Mouse (Mus musculus): ENCODE results near the gene Prcc. TPM values are rescaled to one million over a fixed set of nuclear protein-coding genes. Genes with fewer than 3 reads are reported as not detected.
A peak's percentile ranks its signal among the peaks of the same experiment; 100 is the strongest.
"Not testable (repeated sequence)": the region's sequence is repeated elsewhere in the genome, so short reads cannot be mapped to it uniquely, and the experiment has no call there.

Gene Prcc
- polyA plus RNA-seq, 1 experiment from 2014 or later = 11.3 TPM

- Histone ChIP-seq H3K36me3 (peaks cover 42% of the 10 kb centered on the region), H3K27ac (no peak overlapping the region), H3K27me3 (replicated peaks) (no peaks in the 10 kb centered on the region), H3K9me3 (no peaks in the 10 kb centered on the region), H3K4me1 (no peaks in the 10 kb centered on the region), H3K4me2 (no peak overlapping the region), H3K4me3 (replicated peaks) (no peak overlapping the region), H3K9ac (no peak overlapping the region)
- ATAC-seq (ENCODE audit: insufficient read depth, low FRiP score, low read depth) = no peak
- 93% methylated on average over 1 of the region's 1 CpGs for WGBS
These were observed 31.6 kb upstream of the Prcc start for GRCm38 (mm10) chr3:87916990-87917389.

GRCm38 (mm10) chr3:87913891-87914290 lies 28.5 kb upstream of the Prcc start:
- Histone ChIP-seq H3K4me1 (peaks cover 24% of the 10 kb centered on the region), H3K27me3 (replicated peaks) (no peaks in the 10 kb centered on the region), H3K27ac (no peak overlapping the region), H3K4me3 (replicated peaks) (no peak overlapping the region), H3K9ac (no peak overlapping the region), H3K36me3 (peaks cover 42% of the 10 kb centered on the region), H3K9me3 (no peaks in the 10 kb centered on the region), H3K4me2 (no peak overlapping the region)
- WGBS = 94% methylated on average over 10 of the region's 10 CpGs
- ATAC-seq (ENCODE audit: insufficient read depth, low FRiP score, low read depth) = no peak

- Histone ChIP-seq H3K9me3 (no peaks in the 10 kb centered on the region), H3K27ac (no peak overlapping the region), H3K4me3 (replicated peaks) (no peak overlapping the region), H3K9ac (no peak overlapping the region), H3K4me2 (no peak overlapping the region), H3K27me3 (replicated peaks) (no peaks in the 10 kb centered on the region), H3K36me3 (peaks cover 42% of the 10 kb centered on the region), H3K4me1 (peaks cover 28% of the 10 kb centered on the region)
- WGBS = 83% methylated on average over 7 of the region's 7 CpGs
- ATAC-seq (ENCODE audit: insufficient read depth, low FRiP score, low read depth) = no peak
These were observed 28.1 kb upstream of the Prcc start for GRCm38 (mm10) chr3:87913491-87913890.

GRCm38 (mm10) chr3:87910573-87911141 lies 25.2 kb upstream of the Prcc start:
- WGBS = 7% methylated on average over 12 of the region's 12 CpGs
- no peak overlapping the region for H3K9ac ChIP-seq
- peaks cover 37% of the 10 kb centered on the region for H3K4me1 ChIP-seq

GRCm38 (mm10) chr3:87909874-87910273 lies 24.5 kb upstream of the Prcc start:
- WGBS = 9% methylated on average over 4 of the region's 4 CpGs
- Histone ChIP-seq H3K27me3 (replicated peaks) (no peaks in the 10 kb centered on the region), H3K9ac (no peak overlapping the region), H3K4me2 (peak overlapping the region; percentile 77), H3K36me3 (peaks cover 20% of the 10 kb centered on the region), H3K4me1 (peaks cover 37% of the 10 kb centered on the region), H3K4me3 (replicated peaks) (peak overlapping the region; percentile 32), H3K9me3 (no peaks in the 10 kb centered on the region), H3K27ac (peak overlapping the region; percentile 97)
- ATAC-seq (ENCODE audit: insufficient read depth, low FRiP score, low read depth) = no peak

More at GRCm38 (mm10) chr3:87910573-87911141, 25.2 kb upstream of the Prcc start:
- Histone ChIP-seq H3K4me2 (peak overlapping the region; percentile 77), H3K4me3 (replicated peaks) (peak overlapping the region; percentile 32), H3K27ac (peak overlapping the region; percentile 97), H3K9me3 (no peaks in the 10 kb centered on the region), H3K36me3 (peaks cover 27% of the 10 kb centered on the region), H3K27me3 (replicated peaks) (no peaks in the 10 kb centered on the region)
- peak; percentile 19; the same call in 1 of the 2 replicates for ATAC-seq (ENCODE audit: insufficient read depth, low FRiP score, low read depth)

GRCm38 (mm10) chr3:87909381-87909780 lies 24.0 kb upstream of the Prcc start:
- 76% methylated on average over 2 of the region's 2 CpGs for WGBS
- Histone ChIP-seq H3K9me3 (no peaks in the 10 kb centered on the region), H3K4me3 (replicated peaks) (peak overlapping the region; percentile 32; the same call in 1 of the 2 replicates), H3K36me3 (peaks cover 16% of the 10 kb centered on the region), H3K27ac (peak overlapping the region; percentile 97), H3K9ac (no peak overlapping the region), H3K27me3 (replicated peaks) (no peaks in the 10 kb centered on the region), H3K4me2 (peak overlapping the region; percentile 77), H3K4me1 (peaks cover 37% of the 10 kb centered on the region)
- ATAC-seq (ENCODE audit: insufficient read depth, low FRiP score, low read depth) = no peak

- H3K4me3 ChIP-seq (replicated peaks) = peak overlapping the region; percentile 87
- peaks cover 37% of the 10 kb centered on the region for H3K4me1 ChIP-seq
- peak overlapping the region; percentile 82 for H3K9ac ChIP-seq
- ATAC-seq (ENCODE audit: insufficient read depth, low FRiP score, low read depth) = no peak
- no peaks in the 10 kb centered on the region for H3K9me3 ChIP-seq
- H3K4me2 ChIP-seq = peak overlapping the region; percentile 77
- no peaks in the 10 kb centered on the region for H3K27me3 ChIP-seq (replicated peaks)
- peak overlapping the region; percentile 97 for H3K27ac ChIP-seq
- 0% methylated on average over 1 of the region's 1 CpGs for WGBS
- H3K36me3 ChIP-seq = 0 out of 2 replicates have a peak, but pooled peaks cover 1% of the 10 kb centered on the region
These were observed 22.5 kb upstream of the Prcc start for GRCm38 (mm10) chr3:87907906-87908305.

GRCm38 (mm10) chr3:87906981-87907857 lies 21.8 kb upstream of the Prcc start:
- WGBS = 0% methylated on average over 26 of the region's 27 CpGs
- peak overlapping the region; percentile 87 for H3K4me3 ChIP-seq (replicated peaks)
- peak overlapping the region; percentile 77 for H3K4me2 ChIP-seq
- H3K36me3 ChIP-seq = no peaks in the 10 kb centered on the region
- ATAC-seq (ENCODE audit: insufficient read depth, low FRiP score, low read depth) = peak; percentile 23
- H3K9me3 ChIP-seq = no peaks in the 10 kb centered on the region
- H3K9ac ChIP-seq = peak overlapping the region; percentile 82
- H3K27me3 ChIP-seq (replicated peaks) = no peaks in the 10 kb centered on the region
- H3K27ac ChIP-seq = peak overlapping the region; percentile 97
- H3K4me1 ChIP-seq = peaks cover 37% of the 10 kb centered on the region

- peak overlapping the region; percentile 87 for H3K4me3 ChIP-seq (replicated peaks)
- no peaks in the 10 kb centered on the region for H3K36me3 ChIP-seq
- WGBS = under 1% methylated on average over 36 of the region's 47 CpGs
- H3K27me3 ChIP-seq (replicated peaks) = no peaks in the 10 kb centered on the region
- peak overlapping the region; percentile 77 for H3K4me2 ChIP-seq
- ATAC-seq (ENCODE audit: insufficient read depth, low FRiP score, low read depth) = no peak
- peak overlapping the region; percentile 82 for H3K9ac ChIP-seq
- peak overlapping the region; percentile 97 for H3K27ac ChIP-seq
- H3K9me3 ChIP-seq = no peaks in the 10 kb centered on the region
- peaks cover 37% of the 10 kb centered on the region for H3K4me1 ChIP-seq
These were observed 21.2 kb upstream of the Prcc start for GRCm38 (mm10) chr3:87906601-87906980.

GRCm38 (mm10) chr3:87905880-87906485 lies 20.6 kb upstream of the Prcc start, which contains the start of gene Hdgf:
Gene Hdgf (plus strand): TSS chr3:87906321.
- Histone ChIP-seq H3K9ac (peak within 1 kb of the TSS; percentile 82), H3K9me3 (no peaks in the 10 kb centered on the region), H3K4me2 (peak within 1 kb of the TSS; percentile 77), H3K27me3 (replicated peaks) (no peaks in the 10 kb centered on the region), H3K4me1 (peaks cover 34% of the 10 kb centered on the region), H3K36me3 (no peaks in the 10 kb centered on the region), H3K27ac (peak within 1 kb of the TSS; percentile 97), H3K4me3 (replicated peaks) (peak within 1 kb of the TSS; percentile 87)
- ATAC-seq (ENCODE audit: insufficient read depth, low FRiP score, low read depth) = peak; percentile 93
- WGBS = under 1% methylated on average over 52 of the region's 57 CpGs

GRCm38 (mm10) chr3:87903821-87904220 lies 18.4 kb upstream of the Prcc start:
- no peak overlapping the region for H3K9ac ChIP-seq
- H3K27ac ChIP-seq = no peak overlapping the region
- WGBS = 54% methylated on average over 5 of the region's 5 CpGs
- no peaks in the 10 kb centered on the region for H3K9me3 ChIP-seq
- peaks cover 13% of the 10 kb centered on the region for H3K4me1 ChIP-seq
- no peaks in the 10 kb centered on the region for H3K27me3 ChIP-seq (replicated peaks)
- H3K36me3 ChIP-seq = no peaks in the 10 kb centered on the region
- H3K4me2 ChIP-seq = no peak overlapping the region
- ATAC-seq (ENCODE audit: insufficient read depth, low FRiP score, low read depth) = no peak
- H3K4me3 ChIP-seq (replicated peaks) = no peak overlapping the region

GRCm38 (mm10) chr3:87901959-87902358 lies 16.6 kb upstream of the Prcc start:
- H3K9ac ChIP-seq; H3K27ac ChIP-seq; H3K9me3 ChIP-seq; H3K36me3 ChIP-seq; ATAC-seq (ENCODE audit: insufficient read depth, low FRiP score, low read depth); H3K4me2 ChIP-seq; H3K4me1 ChIP-seq; H3K27me3 ChIP-seq (replicated peaks); H3K4me3 ChIP-seq (replicated peaks): not testable (repeated sequence)
- WGBS = 82% methylated on average over 5 of the region's 6 CpGs
